Mouse (Mus musculus) lung, adult 2 months (tissue): ENCODE measurements around the gene Baz2b.

Experiments used
- CTCF ChIP-seq: fragments of 200-500 bp; IDR thresholded peaks from 2 replicates; pipeline ENCODE4 v1.5.1; 2011; ENCODE audit warnings: mild to moderate bottlenecking, low read length, control low read depth; ENCODE audit not compliant: insufficient read depth
- POLR2A ChIP-seq: fragments of 200-500 bp; IDR thresholded peaks from 2 replicates; pipeline ENCODE4 v1.6.1; 2011; ENCODE audit warnings: low read depth, mild to moderate bottlenecking, control low read depth, low read length, borderline replicate concordance; ENCODE audit errors: extremely low read depth

DNA sequence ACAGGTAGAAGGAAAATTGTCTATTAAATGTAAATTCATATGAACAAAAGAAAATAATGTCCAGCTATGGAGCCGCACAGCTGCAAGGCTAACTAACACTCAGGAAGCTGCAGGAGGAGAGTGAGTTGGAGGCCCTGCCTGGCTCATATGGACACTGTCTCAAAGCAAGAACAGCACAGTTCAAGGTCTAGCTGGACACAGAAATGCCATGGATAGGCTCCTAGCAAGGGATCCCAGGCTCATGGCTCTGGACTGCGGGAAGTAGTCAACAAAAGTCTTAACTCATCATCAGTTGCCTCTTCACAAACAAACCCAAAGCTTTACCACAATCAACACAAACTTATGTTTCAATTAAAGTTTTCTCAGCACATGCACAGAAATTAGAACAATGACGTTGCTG lies 169.5 kb downstream of the Baz2b start:
- no peak for TF ChIP-seq CTCF
- no peak for TF ChIP-seq POLR2A
